Mouse (Mus musculus): ENCODE data around the gene Ccdc150. TPM values are rescaled to one million over a fixed set of nuclear protein-coding genes. Genes with fewer than 3 reads are reported as not detected.

The Ccdc150 gene
- polyA plus RNA-seq, 1 experiment = 38.5 TPM

- H3K4me3 ChIP-seq (ENCODE audit: control insufficient read depth, low read depth, low read length) = no peak overlapping the region
- TF ChIP-seq POLR2A (IDR thresholded peaks at IDR 0.05; ENCODE audit: control insufficient read depth, low read depth, low read length) (no peak), CTCF (IDR thresholded peaks at IDR 0.05; ENCODE audit: control insufficient read depth, insufficient read depth, insufficient replicate concordance, low read depth, low read length) (no peak)
- H3K4me1 ChIP-seq (ENCODE audit: control insufficient read depth, insufficient read depth, low read length) = no peaks in the 10 kb centered on the region
- no peak overlapping the region for H3K27ac ChIP-seq (ENCODE audit: control insufficient read depth, insufficient read depth, low read depth, low read length)
- no peaks in the 10 kb centered on the region for H3K27me3 ChIP-seq (ENCODE audit: control insufficient read depth, insufficient read depth, low read length)
- H3K36me3 ChIP-seq (ENCODE audit: control insufficient read depth, insufficient read depth, low read length) = no peaks in the 10 kb centered on the region
Measured at GRCm38 (mm10) chr1:54380978-54381914, 130.8 kb downstream of the Ccdc150 start.

GRCm38 (mm10) chr1:54384221-54384620, 133.7 kb downstream of the Ccdc150 start:
- H3K36me3 ChIP-seq (ENCODE audit: control insufficient read depth, insufficient read depth, low read length) = no peaks in the 10 kb centered on the region
- no peak overlapping the region for H3K4me3 ChIP-seq (ENCODE audit: control insufficient read depth, low read depth, low read length)
- no peak overlapping the region for H3K27ac ChIP-seq (ENCODE audit: control insufficient read depth, insufficient read depth, low read depth, low read length)
- H3K27me3 ChIP-seq (ENCODE audit: control insufficient read depth, insufficient read depth, low read length) = no peaks in the 10 kb centered on the region
- TF ChIP-seq CTCF (IDR thresholded peaks at IDR 0.05; ENCODE audit: control insufficient read depth, insufficient read depth, insufficient replicate concordance, low read depth, low read length) (no peak), POLR2A (IDR thresholded peaks at IDR 0.05; ENCODE audit: control insufficient read depth, low read depth, low read length) (no peak)
- no peaks in the 10 kb centered on the region for H3K4me1 ChIP-seq (ENCODE audit: control insufficient read depth, insufficient read depth, low read length)

- Histone ChIP-seq H3K4me1 (ENCODE audit: control insufficient read depth, insufficient read depth, low read length) (no peaks in the 10 kb centered on the region), H3K27ac (ENCODE audit: control insufficient read depth, insufficient read depth, low read depth, low read length) (no peak overlapping the region), H3K36me3 (ENCODE audit: control insufficient read depth, insufficient read depth, low read length) (peaks cover 4% of the 10 kb centered on the region), H3K4me3 (ENCODE audit: control insufficient read depth, low read depth, low read length) (no peak overlapping the region), H3K27me3 (ENCODE audit: control insufficient read depth, insufficient read depth, low read length) (no peaks in the 10 kb centered on the region)
- TF ChIP-seq POLR2A (IDR thresholded peaks at IDR 0.05; ENCODE audit: control insufficient read depth, low read depth, low read length) = no peak
- TF ChIP-seq CTCF (IDR thresholded peaks at IDR 0.05; ENCODE audit: control insufficient read depth, insufficient read depth, insufficient replicate concordance, low read depth, low read length) = no peak
Measured at GRCm38 (mm10) chr1:54402736-54403135, 152.3 kb downstream of the Ccdc150 start.

Other genes with a start within 250 kb of the Ccdc150 start
- 1.3 and 1.8 TPM in 2 replicates for gene Hecw2, start 55.5 kb upstream of the Ccdc150 start, polyA plus RNA-seq (2012; rRNA removed)
- 4.4 and 5.3 TPM in 2 replicates for gene Gtf3c3, start 188.3 kb downstream of the Ccdc150 start, polyA plus RNA-seq (2012; rRNA removed)

Data from testis, adult 2 months (tissue).